Mouse (Mus musculus) heart, postnatal 0 days (tissue): ENCODE results near the gene Eapp. TPM values are rescaled to one million over a fixed set of nuclear protein-coding genes. Genes with fewer than 3 reads are reported as not detected.
"Not testable (repeated sequence)": the region's sequence is repeated elsewhere in the genome, so short reads cannot be mapped to it uniquely, and the experiment has no call there.

Experiments
- ATAC-seq: fragments of 200-750 bp; cut with Nextera tagmentation; 2 replicates; pipeline ENCODE4 v1.8.0; 2017; ENCODE audit warnings: low read depth, moderate number of reproducible peaks, moderate library complexity; ENCODE audit not compliant: insufficient read depth
- DNase-seq: peaks from one replicate; pipeline ENCODE4 v3.0.0-alpha.2; 2016; ENCODE audit warnings: low spot score
- H3K27ac ChIP-seq: fragments of 300-500 bp; sonication (generic); 2 replicates; pipeline ENCODE4 v1.5.1; 2014; ENCODE audit warnings: low read depth, mild to moderate bottlenecking
- H3K27me3 ChIP-seq: fragments of 300-500 bp; sonication (generic); 2 replicates; pipeline ENCODE4 v1.6.1; 2014; ENCODE audit warnings: low read length, mixed read lengths; ENCODE audit not compliant: control insufficient read depth, insufficient read depth
- H3K36me3 ChIP-seq: fragments of 300-500 bp; sonication (generic); replicated peaks from 2 replicates; pipeline ENCODE4 v1.6.1; 2014; ENCODE audit warnings: low read length, mixed read lengths; ENCODE audit not compliant: control insufficient read depth, insufficient read depth
- H3K4me1 ChIP-seq: fragments of 300-500 bp; sonication (generic); 2 replicates; pipeline ENCODE4 v1.6.1; 2014; ENCODE audit warnings: antibody characterized with exemption; ENCODE audit not compliant: control insufficient read depth, insufficient read depth
- H3K4me2 ChIP-seq: fragments of 300-500 bp; sonication (generic); 2 replicates; pipeline ENCODE4 v1.6.1; 2014; ENCODE audit warnings: low read depth, mild to moderate bottlenecking, low read length, moderate library complexity
- H3K4me3 ChIP-seq: fragments of 300-500 bp; sonication (generic); 2 replicates; pipeline ENCODE4 v1.5.1; 2014; ENCODE audit warnings: low read depth, low read length
- H3K9ac ChIP-seq: fragments of 300-500 bp; sonication (generic); replicated peaks from 2 replicates; pipeline ENCODE4 v1.6.1; 2014; ENCODE audit warnings: low read depth, low read length, mixed read lengths
- H3K9me3 ChIP-seq: fragments of 300-500 bp; sonication (generic); replicated peaks from 2 replicates; pipeline ENCODE4 v1.6.1; 2016; ENCODE audit warnings: low read length; ENCODE audit not compliant: control insufficient read depth
- CTCF ChIP-seq: IDR thresholded peaks from 2 replicates; pipeline ENCODE4 v1.5.1; 2016; ENCODE audit warnings: antibody characterized with exemption, control low read depth, low read depth
- EP300 ChIP-seq: IDR thresholded peaks from 2 replicates; pipeline ENCODE4 v1.6.1; 2016; ENCODE audit warnings: antibody characterized with exemption, low read depth
- WGBS: fragments of 180-500 bp; shearing (Covaris S2); extraction: QIAGEN DNeasy Blood & Tissue Kit; methylation state at CpG from one replicate; pipeline ENCODE4 v1.1.7; 2014; 5-methylcytosine and 5-hydroxymethylcytosine counted together
- polyA plus RNA-seq: library from polyadenylated mRNA; unstranded; fragments of >200 nt; fragmentation: Nextera tagmentation; extraction: Ambion mirVana; gene quantifications from 2 replicates; pipeline ENCODE4 v1.2.1, GENCODE M21; 2015
- total RNA-seq: library from RNA; depleted of rRNA; stranded (reverse); fragments of >200 nt; gene quantifications from 2 replicates; pipeline ENCODE4 v1.2.3, GENCODE M21; 2014; ENCODE audit warnings: low replicate concordance

Gene Eapp
- total and polyA plus RNA-seq, 2 experiments from 2014 or later = 4.4 to 61.4 TPM

DNA sequence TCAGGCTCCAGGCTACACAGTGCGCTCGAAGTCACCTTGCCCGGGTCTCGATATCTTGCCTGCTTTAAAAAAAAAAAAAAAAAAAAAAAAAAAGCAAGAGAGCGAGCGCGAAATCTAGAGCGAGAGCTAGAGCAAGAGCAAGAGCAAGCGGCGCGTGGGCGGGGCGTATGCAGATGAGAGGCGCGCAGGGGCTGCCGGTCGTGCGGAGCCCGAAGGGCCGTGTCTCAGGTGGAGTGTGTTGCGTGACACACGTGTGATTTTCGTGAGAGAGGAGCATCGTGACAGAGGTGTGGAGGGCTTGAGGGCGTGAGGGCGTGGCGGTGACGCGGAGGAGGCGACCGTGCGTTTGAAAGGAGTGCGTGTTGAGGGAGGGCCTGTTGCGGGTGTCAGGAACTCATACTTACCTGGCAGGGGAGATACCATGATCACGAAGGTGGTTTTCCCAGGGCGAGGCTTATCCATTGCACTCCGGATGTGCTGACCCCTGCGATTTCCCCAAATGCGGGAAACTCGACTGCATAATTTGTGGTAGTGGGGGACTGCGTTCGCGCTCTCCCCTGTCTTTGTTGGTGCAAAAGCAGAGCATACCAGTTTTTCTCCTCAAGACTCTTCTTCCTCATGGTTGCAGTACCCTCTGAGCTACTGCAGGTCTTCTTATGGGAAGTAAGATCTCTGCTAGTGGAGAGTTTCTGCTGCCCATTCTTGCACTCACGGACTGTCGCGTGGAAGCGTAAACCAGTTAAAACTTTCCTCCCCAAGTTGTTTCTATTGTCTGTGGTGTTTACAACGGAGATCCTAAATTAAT, 18.3 kb upstream of the Eapp start:
- not testable (repeated sequence) for H3K27ac ChIP-seq, H3K4me1 ChIP-seq, DNase-seq, H3K9me3 ChIP-seq, H3K4me3 ChIP-seq, H3K36me3 ChIP-seq, H3K4me2 ChIP-seq, H3K27me3 ChIP-seq, H3K9ac ChIP-seq
- 0% methylated on average over 3 of the region's 48 CpGs for WGBS
- ATAC-seq = peak; percentile 42

DNA sequence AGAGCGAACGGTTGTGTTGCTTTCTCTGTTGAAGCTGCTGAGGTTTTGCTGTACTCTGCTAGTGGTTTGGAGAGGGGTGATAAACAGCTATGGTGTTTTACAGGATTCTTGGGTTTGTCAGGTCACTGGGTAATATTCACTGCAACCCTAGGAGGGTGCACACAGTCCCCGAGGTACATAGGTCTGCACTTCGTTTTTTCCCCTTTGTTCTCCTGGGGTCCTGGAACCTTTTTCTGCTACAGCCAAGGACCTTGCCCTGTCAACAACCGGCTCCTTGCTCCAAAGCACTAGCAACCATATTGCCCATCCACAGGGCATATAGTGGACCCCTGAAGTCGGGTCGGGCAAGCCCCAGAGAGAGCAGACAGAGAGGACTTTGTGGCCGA, 14.8 kb upstream of the Eapp start:
- not testable (repeated sequence) for H3K27ac ChIP-seq, H3K27me3 ChIP-seq, H3K9me3 ChIP-seq, H3K4me3 ChIP-seq, H3K36me3 ChIP-seq, H3K9ac ChIP-seq, H3K4me1 ChIP-seq, DNase-seq, H3K4me2 ChIP-seq
- WGBS = 0% methylated on average over 3 of the region's 8 CpGs
- peak; percentile 76; the same call in 1 of the 2 replicates for ATAC-seq

DNA sequence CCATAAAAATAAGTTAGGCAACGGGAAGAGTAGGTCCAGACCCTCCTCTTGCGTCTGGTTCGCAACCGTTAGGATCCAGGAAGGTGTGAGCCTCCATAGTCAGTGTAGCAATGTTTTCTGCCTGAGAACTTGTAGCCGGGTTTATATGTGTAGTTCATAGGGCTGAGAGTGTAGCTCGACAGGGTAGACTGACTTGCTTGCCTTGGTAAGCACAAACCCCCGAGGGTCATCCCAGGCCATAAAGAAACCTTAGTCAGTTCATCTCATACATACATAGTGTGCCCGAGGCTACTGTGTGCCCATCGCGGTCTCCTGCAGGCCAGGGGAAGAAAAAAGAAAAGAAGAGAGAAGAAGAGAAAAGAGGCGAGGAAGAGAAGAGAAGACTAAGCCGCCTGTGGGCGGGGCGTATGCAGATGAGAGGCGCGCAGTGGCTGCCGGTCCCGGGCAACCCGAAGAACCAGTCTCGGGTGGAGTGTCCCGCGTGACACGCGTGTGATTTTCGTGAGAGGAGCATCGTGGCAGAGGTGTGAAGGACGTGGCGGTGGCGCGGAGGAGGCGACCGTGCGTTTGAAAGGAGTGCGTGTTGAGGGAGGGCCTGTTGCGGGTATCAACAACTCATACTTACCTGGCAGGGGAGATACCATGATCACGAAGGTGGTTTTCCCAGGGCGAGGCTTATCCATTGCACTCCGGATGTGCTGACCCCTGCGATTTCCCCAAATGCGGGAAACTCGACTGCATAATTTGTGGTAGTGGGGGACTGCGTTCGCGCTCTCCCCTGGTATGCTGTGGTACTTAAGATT, 14.2 kb upstream of the Eapp start:
- not testable (repeated sequence) for H3K9ac ChIP-seq, H3K27ac ChIP-seq, H3K36me3 ChIP-seq, H3K4me2 ChIP-seq, H3K4me3 ChIP-seq, DNase-seq, H3K27me3 ChIP-seq, H3K9me3 ChIP-seq, H3K4me1 ChIP-seq
- ATAC-seq = peak; percentile 50
- 1% methylated on average over 7 of the region's 44 CpGs for WGBS

DNA sequence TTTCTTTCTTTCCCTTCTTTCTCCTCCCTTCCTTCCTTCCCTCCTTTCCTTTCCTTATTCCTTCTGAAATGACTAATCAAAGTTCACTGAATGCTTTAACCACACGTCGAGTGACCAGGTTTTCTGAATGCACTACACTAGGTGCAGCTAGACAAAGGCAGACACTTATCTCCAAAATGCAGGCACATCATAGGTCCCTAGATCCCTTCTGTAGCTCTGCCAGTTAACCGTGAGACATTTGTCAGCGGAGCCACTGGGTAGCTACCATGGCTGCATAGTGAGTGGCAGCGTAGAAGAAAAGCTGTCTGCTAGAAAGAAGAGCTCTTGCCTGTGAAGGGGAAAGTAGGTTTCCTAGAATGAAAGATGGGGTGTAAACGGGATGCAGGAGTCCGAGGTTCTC, 3.7 kb upstream of the Eapp start:
- Histone ChIP-seq H3K4me2 (no peak overlapping the region), H3K9ac (no peak overlapping the region), H3K27me3 (no peaks in the 10 kb centered on the region), H3K9me3 (no peaks in the 10 kb centered on the region), H3K4me3 (no peak overlapping the region), H3K4me1 (0 out of 2 replicates have a peak, but pooled peaks cover 4% of the 10 kb centered on the region), H3K36me3 (no peaks in the 10 kb centered on the region), H3K27ac (no peak overlapping the region)
- ATAC-seq = no peak
- TF ChIP-seq EP300 (no peak), CTCF (no peak)
- WGBS = 55% methylated on average over 7 of the region's 7 CpGs
- no peak for DNase-seq

DNA sequence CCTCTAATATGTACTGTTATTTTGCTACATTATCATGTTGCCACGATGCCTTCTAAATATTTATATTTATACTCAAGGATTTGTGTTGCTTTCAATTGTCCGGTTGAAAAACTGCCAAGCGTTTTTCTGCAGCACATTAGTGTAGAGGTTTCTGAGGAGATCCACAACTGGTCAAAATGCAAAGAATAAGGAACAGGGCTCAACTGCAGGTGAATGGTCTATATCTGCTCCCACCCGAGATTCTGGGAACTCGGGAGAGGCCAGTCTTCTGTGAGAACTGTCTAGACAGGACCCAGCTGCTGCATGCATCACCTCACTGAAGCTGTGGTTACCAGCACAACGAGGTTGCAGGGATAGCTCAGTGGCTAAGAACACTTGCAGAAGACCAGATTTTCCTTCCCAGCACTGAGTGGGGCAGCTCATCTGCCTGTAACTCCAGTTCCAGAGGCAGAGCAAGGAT, 2.1 kb upstream of the Eapp start:
- Histone ChIP-seq H3K36me3 (no peaks in the 10 kb centered on the region), H3K4me3 (no peak overlapping the region), H3K4me2 (no peak overlapping the region), H3K27me3 (no peaks in the 10 kb centered on the region), H3K9me3 (no peaks in the 10 kb centered on the region), H3K4me1 (0 out of 2 replicates have a peak, but pooled peaks cover 4% of the 10 kb centered on the region), H3K27ac (no peak overlapping the region), H3K9ac (no peak overlapping the region)
- ATAC-seq (no peak), DNase-seq (no peak)
- no peak for TF ChIP-seq EP300
- TF ChIP-seq CTCF = no peak
- 40% methylated on average over 6 of the region's 6 CpGs for WGBS
